Mouse (Mus musculus): ENCODE results near the gene Neurl2. TPM values are rescaled to one million over a fixed set of nuclear protein-coding genes. Genes with fewer than 3 reads are reported as not detected.

Neurl2 gene
- polyA plus RNA-seq, 1 experiment from 2014 or later = 7.9 TPM

GRCm38 (mm10) chr2:164785481-164786387 is 47.5 kb downstream of the Neurl2 start, which contains the start of gene Snx21:
Gene Snx21 (plus strand): TSS chr2:164785823.
- peaks cover 17% of the 10 kb centered on the region for H3K36me3 ChIP-seq (replicated peaks; ENCODE audit: control insufficient read depth, insufficient read depth)
- peak within 1 kb of the TSS; percentile 44 for H3K27ac ChIP-seq
- WGBS = under 1% methylated on average over 60 of the region's 89 CpGs
- peak within 1 kb of the TSS; percentile 62 for H3K4me3 ChIP-seq (replicated peaks; ENCODE audit: low read length)
- H3K9ac ChIP-seq = peak within 1 kb of the TSS; percentile 78
- peak within 1 kb of the TSS; percentile 89 for H3K4me2 ChIP-seq (replicated peaks)
- peak; percentile 77 for DNase-seq (ENCODE audit: low spot score)
- no peaks in the 10 kb centered on the region for H3K27me3 ChIP-seq (ENCODE audit: control insufficient read depth, insufficient read depth, low read length)
- H3K4me1 ChIP-seq (replicated peaks; ENCODE audit: control insufficient read depth, insufficient read depth, low read length) = peaks cover 7% of the 10 kb centered on the region; the same call in 1 of the 2 replicates
- no peaks in the 10 kb centered on the region for H3K9me3 ChIP-seq (ENCODE audit: control insufficient read depth, low read length)
- peak; percentile 89 for ATAC-seq (ENCODE audit: low FRiP score)

GRCm38 (mm10) chr2:164784869-164785420 is 48.3 kb downstream of the Neurl2 start:
- peaks cover 11% of the 10 kb centered on the region; the same call in 1 of the 2 replicates for H3K36me3 ChIP-seq (replicated peaks; ENCODE audit: control insufficient read depth, insufficient read depth)
- peak overlapping the region; percentile 78 for H3K9ac ChIP-seq
- no peaks in the 10 kb centered on the region for H3K27me3 ChIP-seq (ENCODE audit: control insufficient read depth, insufficient read depth, low read length)
- H3K4me1 ChIP-seq (replicated peaks; ENCODE audit: control insufficient read depth, insufficient read depth, low read length) = peaks cover 7% of the 10 kb centered on the region; the same call in 1 of the 2 replicates
- H3K4me3 ChIP-seq (replicated peaks; ENCODE audit: low read length) = peak overlapping the region; percentile 62
- H3K4me2 ChIP-seq (replicated peaks) = peak overlapping the region; percentile 89
- DNase-seq (ENCODE audit: low spot score) = no peak
- no peak for ATAC-seq (ENCODE audit: low FRiP score)
- 19% methylated on average over 7 of the region's 7 CpGs for WGBS
- no peaks in the 10 kb centered on the region for H3K9me3 ChIP-seq (ENCODE audit: control insufficient read depth, low read length)
- 0 out of 2 replicates have a peak overlapping the region, but pooled peaks have one; percentile 44 for H3K27ac ChIP-seq

GRCm38 (mm10) chr2:164783926-164784581 is 49.2 kb downstream of the Neurl2 start:
- no peak for ATAC-seq (ENCODE audit: low FRiP score)
- Histone ChIP-seq H3K27ac (no peak overlapping the region), H3K9ac (no peak overlapping the region), H3K27me3 (ENCODE audit: control insufficient read depth, insufficient read depth, low read length) (no peaks in the 10 kb centered on the region), H3K4me1 (replicated peaks; ENCODE audit: control insufficient read depth, insufficient read depth, low read length) (peaks cover 7% of the 10 kb centered on the region; the same call in 1 of the 2 replicates), H3K9me3 (ENCODE audit: control insufficient read depth, low read length) (no peaks in the 10 kb centered on the region), H3K4me3 (replicated peaks; ENCODE audit: low read length) (no peak overlapping the region), H3K4me2 (replicated peaks) (no peak overlapping the region), H3K36me3 (replicated peaks; ENCODE audit: control insufficient read depth, insufficient read depth) (peaks cover 4% of the 10 kb centered on the region; the same call in 1 of the 2 replicates)
- no peak for DNase-seq (ENCODE audit: low spot score)
- WGBS = 81% methylated on average over 7 of the region's 7 CpGs

GRCm38 (mm10) chr2:164781876-164782275 is 51.4 kb downstream of the Neurl2 start:
- H3K4me2 ChIP-seq (replicated peaks) = no peak overlapping the region
- no peak overlapping the region for H3K27ac ChIP-seq
- H3K4me1 ChIP-seq (replicated peaks; ENCODE audit: control insufficient read depth, insufficient read depth, low read length) = peaks cover 7% of the 10 kb centered on the region; the same call in 1 of the 2 replicates
- DNase-seq (ENCODE audit: low spot score) (no peak), ATAC-seq (ENCODE audit: low FRiP score) (no peak)
- no peak overlapping the region for H3K9ac ChIP-seq
- H3K4me3 ChIP-seq (replicated peaks; ENCODE audit: low read length) = no peak overlapping the region
- WGBS = 79% methylated on average over 4 of the region's 4 CpGs
- H3K9me3 ChIP-seq (ENCODE audit: control insufficient read depth, low read length) = no peaks in the 10 kb centered on the region
- H3K27me3 ChIP-seq (ENCODE audit: control insufficient read depth, insufficient read depth, low read length) = no peaks in the 10 kb centered on the region
- H3K36me3 ChIP-seq (replicated peaks; ENCODE audit: control insufficient read depth, insufficient read depth) = no peaks in the 10 kb centered on the region

Other genes starting within 250 kb of the Neurl2 start
- gene Wfdc6a, start 248.0 kb downstream of the Neurl2 start, polyA plus RNA-seq (2014; fragmentation: Nextera tagmentation; extraction: Ambion mirVana) = 0.25 TPM in 1 of 2 replicates, not detected in the other
- gene Eppin, start 239.9 kb downstream of the Neurl2 start, polyA plus RNA-seq (2014; fragmentation: Nextera tagmentation; extraction: Ambion mirVana) = not detected in 2 replicates
- gene Wfdc6b, start 219.9 kb downstream of the Neurl2 start, polyA plus RNA-seq (2014; fragmentation: Nextera tagmentation; extraction: Ambion mirVana) = not detected in 2 replicates
- not detected in 2 replicates for gene Wfdc8, start 219.8 kb downstream of the Neurl2 start, polyA plus RNA-seq (2014; fragmentation: Nextera tagmentation; extraction: Ambion mirVana)
- not detected in 2 replicates for gene Wfdc16, start 194.7 kb downstream of the Neurl2 start, polyA plus RNA-seq (2014; fragmentation: Nextera tagmentation; extraction: Ambion mirVana)
- gene Wfdc10, start 177.4 kb downstream of the Neurl2 start, polyA plus RNA-seq (2014; fragmentation: Nextera tagmentation; extraction: Ambion mirVana) = not detected in 2 replicates
- gene Wfdc9, start 176.9 kb downstream of the Neurl2 start, polyA plus RNA-seq (2014; fragmentation: Nextera tagmentation; extraction: Ambion mirVana) = not detected in 2 replicates
- not detected in 2 replicates for gene Wfdc11, start 159.4 kb downstream of the Neurl2 start, polyA plus RNA-seq (2014; fragmentation: Nextera tagmentation; extraction: Ambion mirVana)
- 0.26 TPM in 1 of 2 replicates, not detected in the other for gene Wfdc13, start 148.3 kb downstream of the Neurl2 start, polyA plus RNA-seq (2014; fragmentation: Nextera tagmentation; extraction: Ambion mirVana)
- gene Spint4, start 135.0 kb downstream of the Neurl2 start, polyA plus RNA-seq (2014; fragmentation: Nextera tagmentation; extraction: Ambion mirVana) = not detected in 2 replicates
- gene Spint5, start 118.2 kb downstream of the Neurl2 start, polyA plus RNA-seq (2014; fragmentation: Nextera tagmentation; extraction: Ambion mirVana) = not detected in 2 replicates
- 0.78 and 1.4 TPM in 2 replicates for gene Wfdc3, start 87.5 kb downstream of the Neurl2 start, polyA plus RNA-seq (2014; fragmentation: Nextera tagmentation; extraction: Ambion mirVana)
- gene Dnttip1, start 87.5 kb downstream of the Neurl2 start, polyA plus RNA-seq (2014; fragmentation: Nextera tagmentation; extraction: Ambion mirVana) = 46.6 and 50.3 TPM in 2 replicates
- 59.4 and 67.9 TPM in 2 replicates for gene Ube2c, start 63.6 kb downstream of the Neurl2 start, polyA plus RNA-seq (2014; fragmentation: Nextera tagmentation; extraction: Ambion mirVana)
- gene Tnnc2, start 53.5 kb downstream of the Neurl2 start, polyA plus RNA-seq (2014; fragmentation: Nextera tagmentation; extraction: Ambion mirVana) = 0.39 TPM in 1 of 2 replicates, not detected in the other
- 33.3 and 40.8 TPM in 2 replicates for gene Snx21, start 47.6 kb downstream of the Neurl2 start, polyA plus RNA-seq (2014; fragmentation: Nextera tagmentation; extraction: Ambion mirVana)
- 18.3 and 20.8 TPM in 2 replicates for gene Acot8, start 28.6 kb downstream of the Neurl2 start, polyA plus RNA-seq (2014; fragmentation: Nextera tagmentation; extraction: Ambion mirVana)
- gene Zswim3, start 28.4 kb downstream of the Neurl2 start, polyA plus RNA-seq (2014; fragmentation: Nextera tagmentation; extraction: Ambion mirVana) = 16.4 and 17.0 TPM in 2 replicates
- gene Zswim1, start 10.8 kb downstream of the Neurl2 start, polyA plus RNA-seq (2014; fragmentation: Nextera tagmentation; extraction: Ambion mirVana) = 25.7 and 26.7 TPM in 2 replicates
- gene Spata25, start 4.9 kb downstream of the Neurl2 start, polyA plus RNA-seq (2014; fragmentation: Nextera tagmentation; extraction: Ambion mirVana) = not detected in 2 replicates
- gene Ctsa, start 583 bp downstream of the Neurl2 start, polyA plus RNA-seq (2014; fragmentation: Nextera tagmentation; extraction: Ambion mirVana) = 85.9 and 89.6 TPM in 2 replicates
- 148 and 167 TPM in 2 replicates for gene Pltp, start 24.3 kb upstream of the Neurl2 start, polyA plus RNA-seq (2014; fragmentation: Nextera tagmentation; extraction: Ambion mirVana)
- gene Pcif1, start 45.8 kb upstream of the Neurl2 start, polyA plus RNA-seq (2014; fragmentation: Nextera tagmentation; extraction: Ambion mirVana) = 72.9 and 74.7 TPM in 2 replicates
- gene Zfp335, start 78.3 kb upstream of the Neurl2 start, polyA plus RNA-seq (2014; fragmentation: Nextera tagmentation; extraction: Ambion mirVana) = 14.6 and 15.4 TPM in 2 replicates
- 28.8 and 33.2 TPM in 2 replicates for gene Mmp9, start 107.3 kb upstream of the Neurl2 start, polyA plus RNA-seq (2014; fragmentation: Nextera tagmentation; extraction: Ambion mirVana)
- 62.1 and 73.6 TPM in 2 replicates for gene Slc12a5, start 127.3 kb upstream of the Neurl2 start, polyA plus RNA-seq (2014; fragmentation: Nextera tagmentation; extraction: Ambion mirVana)
- gene Ncoa5, start 201.4 kb upstream of the Neurl2 start, polyA plus RNA-seq (2014; fragmentation: Nextera tagmentation; extraction: Ambion mirVana) = 83.1 and 89.0 TPM in 2 replicates
- gene Cd40, start 222.2 kb upstream of the Neurl2 start, polyA plus RNA-seq (2014; fragmentation: Nextera tagmentation; extraction: Ambion mirVana) = 6.3 and 8.3 TPM in 2 replicates